Mouse (Mus musculus): ENCODE data around the gene Cask. TPM values are rescaled to one million over a fixed set of nuclear protein-coding genes. Genes with fewer than 3 reads are reported as not detected.
"Not testable (repeated sequence)": the region's sequence is repeated elsewhere in the genome, so short reads cannot be mapped to it uniquely, and the experiment has no call there.

The Cask gene
- polyA plus RNA-seq, 1 experiment from 2014 or later: 16.5 TPM

DNA sequence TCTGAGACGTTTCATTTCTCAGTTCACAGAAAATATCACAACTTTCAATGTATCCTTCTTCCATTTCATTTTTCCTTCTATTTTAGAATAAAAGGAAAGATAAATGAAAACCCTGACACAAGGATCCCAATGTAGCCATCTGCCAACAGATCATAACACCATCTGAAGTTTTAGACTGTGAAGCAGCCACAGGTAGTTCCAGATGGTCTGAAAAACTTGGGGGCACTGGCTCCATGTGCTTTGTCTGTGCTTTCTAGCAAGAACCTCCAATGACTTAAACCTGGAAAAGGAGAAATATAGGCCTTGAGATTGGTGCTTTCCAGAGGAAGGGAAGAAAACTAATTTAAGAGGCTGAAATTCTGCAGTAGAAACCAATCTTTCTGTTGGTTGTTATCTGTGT lies 28.4 kb downstream of the Cask start:
- no peak overlapping the region for H3K27ac ChIP-seq
- no peak overlapping the region for H3K4me2 ChIP-seq
- H3K9me3 ChIP-seq: no peaks in the 10 kb centered on the region
- no peak overlapping the region for H3K9ac ChIP-seq
- H3K27me3 ChIP-seq: no peaks in the 10 kb centered on the region
- no peak for ATAC-seq (ENCODE audit: insufficient number of reproducible peaks, insufficient read depth, low FRiP score, low TSS enrichment, low read depth)
- H3K4me1 ChIP-seq: no peaks in the 10 kb centered on the region
- H3K36me3 ChIP-seq: no peaks in the 10 kb centered on the region
- no peak overlapping the region for H3K4me3 ChIP-seq
- WGBS: 73% methylated on average over 1 of the region's 1 CpGs

DNA sequence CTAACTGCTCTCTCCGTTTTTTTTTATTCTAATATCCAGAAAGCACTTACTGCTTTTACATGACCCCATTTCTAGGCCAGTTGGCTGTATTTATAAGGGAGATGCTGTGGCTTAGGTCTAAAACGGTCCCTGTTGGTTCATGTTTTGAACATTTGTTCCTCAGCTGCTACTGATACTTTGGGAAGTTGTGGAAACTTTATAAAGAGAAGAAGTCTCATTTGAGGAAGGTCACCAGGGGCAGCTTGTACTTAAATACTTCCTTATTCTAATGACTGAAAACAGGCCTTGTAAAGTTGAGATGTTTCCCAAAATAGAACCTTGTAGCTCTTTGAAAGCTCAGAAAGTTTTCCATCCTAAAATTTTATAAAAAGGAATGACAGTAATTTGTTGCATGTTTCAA lies 52.4 kb downstream of the Cask start:
- Histone ChIP-seq H3K4me1 (no peaks in the 10 kb centered on the region), H3K9ac (no peak overlapping the region), H3K36me3 (no peaks in the 10 kb centered on the region), H3K27ac (no peak overlapping the region), H3K9me3 (no peaks in the 10 kb centered on the region), H3K4me3 (no peak overlapping the region), H3K27me3 (no peaks in the 10 kb centered on the region), H3K4me2 (no peak overlapping the region)
- no peak for ATAC-seq (ENCODE audit: insufficient number of reproducible peaks, insufficient read depth, low FRiP score, low TSS enrichment, low read depth)
- 51% methylated on average over 2 of the region's 2 CpGs for WGBS

- no peak for ATAC-seq (ENCODE audit: insufficient number of reproducible peaks, insufficient read depth, low FRiP score, low TSS enrichment, low read depth)
- H3K27me3 ChIP-seq: no peaks in the 10 kb centered on the region
These were observed 85.5 kb downstream of the Cask start for GRCm38 (mm10) chrX:13765672-13766071.

GRCm38 (mm10) chrX:13765024-13765423 lies 86.1 kb downstream of the Cask start:
- Histone ChIP-seq H3K36me3 (no peaks in the 10 kb centered on the region), H3K27me3 (no peaks in the 10 kb centered on the region), H3K4me3 (no peak overlapping the region), H3K27ac (no peak overlapping the region), H3K4me1 (no peaks in the 10 kb centered on the region), H3K4me2 (no peak overlapping the region), H3K9ac (no peak overlapping the region), H3K9me3 (no peaks in the 10 kb centered on the region)
- 79% methylated on average over 1 of the region's 1 CpGs for WGBS
- ATAC-seq (ENCODE audit: insufficient number of reproducible peaks, insufficient read depth, low FRiP score, low TSS enrichment, low read depth): no peak

More at GRCm38 (mm10) chrX:13765672-13766071, 85.5 kb downstream of the Cask start:
- H3K9me3 ChIP-seq: no peaks in the 10 kb centered on the region
- no peak overlapping the region for H3K4me2 ChIP-seq
- no peaks in the 10 kb centered on the region for H3K36me3 ChIP-seq
- 96% methylated on average over 1 of the region's 1 CpGs for WGBS
- no peak overlapping the region for H3K9ac ChIP-seq
- H3K27ac ChIP-seq: no peak overlapping the region
- H3K4me1 ChIP-seq: no peaks in the 10 kb centered on the region
- H3K4me3 ChIP-seq: no peak overlapping the region

DNA sequence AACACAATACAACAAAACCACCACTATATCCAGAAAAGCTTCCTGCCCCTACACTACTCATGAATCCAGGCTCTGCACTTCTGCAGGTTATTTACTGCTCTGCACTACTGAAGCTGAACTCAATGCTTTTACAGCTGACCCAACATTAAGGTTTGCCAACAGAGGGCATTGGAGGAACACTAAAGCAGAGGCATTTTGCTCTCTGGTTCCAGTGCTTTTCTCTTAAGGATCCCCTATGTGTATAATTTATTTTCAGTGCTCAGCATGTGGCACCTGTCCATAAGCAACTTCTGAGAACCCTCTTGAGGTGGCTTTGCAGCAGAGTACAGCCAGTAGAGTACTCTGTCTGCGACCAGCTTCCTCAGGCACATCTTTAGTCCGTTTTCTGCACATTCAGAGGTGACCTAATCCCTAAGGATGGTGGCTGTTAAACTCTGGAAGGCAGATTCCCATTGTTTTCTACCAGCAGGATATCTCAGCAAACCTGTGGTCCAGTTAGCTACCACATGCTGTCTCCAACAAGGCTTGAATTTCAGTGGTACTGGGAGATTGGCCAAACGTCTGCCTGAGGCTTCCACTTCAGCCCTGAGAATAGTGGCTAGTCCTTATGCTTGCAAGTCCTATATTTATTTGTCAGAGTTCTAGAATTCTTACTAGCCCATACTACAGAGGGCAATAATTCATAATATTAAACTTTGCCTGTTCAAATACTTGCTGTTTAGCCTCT lies 93.7 kb downstream of the Cask start:
- H3K9ac ChIP-seq: no peak overlapping the region

DNA sequence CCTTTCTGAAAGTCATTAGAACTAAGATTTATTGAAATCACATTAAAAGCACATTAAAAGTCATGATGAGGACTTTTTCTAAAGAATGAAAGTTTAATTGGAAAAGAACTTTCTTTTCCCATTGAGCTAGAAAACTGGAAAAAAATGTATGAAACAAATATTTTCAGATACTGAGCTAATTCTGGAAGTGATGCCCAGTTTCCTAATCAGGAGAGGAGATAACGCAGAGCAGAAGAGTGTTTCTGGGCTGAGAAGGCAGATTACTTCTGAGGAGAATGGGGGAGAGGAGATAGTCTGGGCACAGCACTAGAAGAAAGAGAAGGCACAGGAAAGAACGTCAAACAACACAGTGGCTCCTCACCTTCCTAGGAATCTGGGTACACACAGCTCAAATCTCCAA lies 110.1 kb downstream of the Cask start:
- Histone ChIP-seq H3K4me3 (no peak overlapping the region), H3K4me2 (no peak overlapping the region), H3K9me3 (0 out of 2 replicates have a peak, but pooled peaks cover 5% of the 10 kb centered on the region), H3K36me3 (no peaks in the 10 kb centered on the region), H3K9ac (no peak overlapping the region), H3K27ac (no peak overlapping the region), H3K27me3 (no peaks in the 10 kb centered on the region), H3K4me1 (no peaks in the 10 kb centered on the region)
- 61% methylated on average over 2 of the region's 2 CpGs for WGBS
- no peak for ATAC-seq (ENCODE audit: insufficient number of reproducible peaks, insufficient read depth, low FRiP score, low TSS enrichment, low read depth)

More for the DNA sequence above, 93.7 kb downstream of the Cask start:
- no peaks in the 10 kb centered on the region for H3K9me3 ChIP-seq
- H3K4me3 ChIP-seq: no peak overlapping the region
- no peaks in the 10 kb centered on the region for H3K36me3 ChIP-seq
- no peak for ATAC-seq (ENCODE audit: insufficient number of reproducible peaks, insufficient read depth, low FRiP score, low TSS enrichment, low read depth)
- no peaks in the 10 kb centered on the region for H3K4me1 ChIP-seq
- H3K27ac ChIP-seq: no peak overlapping the region
- H3K4me2 ChIP-seq: no peak overlapping the region
- H3K27me3 ChIP-seq: no peaks in the 10 kb centered on the region
- WGBS: 24% methylated on average over 3 of the region's 3 CpGs

GRCm38 (mm10) chrX:13730785-13731184 lies 120.4 kb downstream of the Cask start:
- not testable (repeated sequence) for ATAC-seq (ENCODE audit: insufficient number of reproducible peaks, insufficient read depth, low FRiP score, low TSS enrichment, low read depth); H3K27ac ChIP-seq; H3K27me3 ChIP-seq; H3K9ac ChIP-seq; H3K4me2 ChIP-seq; H3K9me3 ChIP-seq; H3K4me1 ChIP-seq; H3K4me3 ChIP-seq; H3K36me3 ChIP-seq

- 71% methylated on average over 1 of the region's 1 CpGs for WGBS
- H3K9me3 ChIP-seq: no peaks in the 10 kb centered on the region
- H3K27ac ChIP-seq: no peak overlapping the region
- no peak overlapping the region for H3K4me3 ChIP-seq
- H3K27me3 ChIP-seq: no peaks in the 10 kb centered on the region
- H3K4me2 ChIP-seq: no peak overlapping the region
- no peak overlapping the region for H3K9ac ChIP-seq
- H3K4me1 ChIP-seq: no peaks in the 10 kb centered on the region
- no peak for ATAC-seq (ENCODE audit: insufficient number of reproducible peaks, insufficient read depth, low FRiP score, low TSS enrichment, low read depth)
- H3K36me3 ChIP-seq: no peaks in the 10 kb centered on the region
These were observed 121.2 kb downstream of the Cask start for GRCm38 (mm10) chrX:13729835-13730480.

DNA sequence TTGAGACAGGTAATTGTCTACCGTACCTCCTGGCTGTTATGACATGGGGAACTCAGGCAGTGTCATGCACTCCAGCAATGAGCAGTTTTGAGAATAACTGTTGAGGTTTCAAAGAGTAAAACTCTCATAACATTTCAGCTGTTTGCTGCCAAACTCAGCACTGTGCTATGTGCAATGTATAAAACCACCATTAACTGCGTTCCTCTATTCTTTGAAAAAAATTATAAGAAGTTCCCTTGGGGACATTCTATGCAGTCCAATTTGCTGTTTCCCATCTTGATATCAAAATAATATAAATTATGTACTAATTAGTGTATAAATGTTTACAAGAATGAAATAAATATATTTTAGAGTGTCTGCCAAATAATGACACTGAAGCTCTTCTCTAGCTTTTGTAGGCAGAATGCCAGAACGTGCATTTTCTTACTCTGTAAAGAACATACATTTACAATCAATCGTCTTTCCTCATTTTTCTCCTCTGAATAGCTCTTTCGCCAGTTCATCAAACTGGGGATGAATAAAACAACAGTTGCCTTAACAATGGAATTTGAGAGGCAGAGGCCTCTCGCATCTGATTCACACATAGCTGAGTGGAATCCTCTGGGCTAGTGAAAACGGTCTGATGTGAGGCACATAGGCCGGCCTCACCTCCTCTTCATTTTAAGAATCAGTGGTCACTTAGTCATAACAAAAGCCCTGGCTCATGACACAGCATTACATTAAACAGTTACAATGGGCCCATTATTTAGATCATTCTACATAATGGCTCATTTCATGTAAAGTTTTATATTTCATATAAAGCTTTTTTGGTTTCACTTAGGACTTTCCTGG lies 125.4 kb downstream of the Cask start:
- H3K27ac ChIP-seq: no peak overlapping the region
- H3K36me3 ChIP-seq: no peaks in the 10 kb centered on the region
- H3K27me3 ChIP-seq: no peaks in the 10 kb centered on the region
- 80% methylated on average over 8 of the region's 8 CpGs for WGBS
- H3K9ac ChIP-seq: no peak overlapping the region
- no peak overlapping the region for H3K4me3 ChIP-seq
- H3K4me2 ChIP-seq: no peak overlapping the region
- no peaks in the 10 kb centered on the region for H3K4me1 ChIP-seq
- no peak for ATAC-seq (ENCODE audit: insufficient number of reproducible peaks, insufficient read depth, low FRiP score, low TSS enrichment, low read depth)
- no peaks in the 10 kb centered on the region for H3K9me3 ChIP-seq

- no peak for ATAC-seq (ENCODE audit: insufficient number of reproducible peaks, insufficient read depth, low FRiP score, low TSS enrichment, low read depth)
- H3K27ac ChIP-seq: no peak overlapping the region
- WGBS: 76% methylated on average over 7 of the region's 7 CpGs
- H3K4me1 ChIP-seq: no peaks in the 10 kb centered on the region
- no peak overlapping the region for H3K9ac ChIP-seq
- H3K9me3 ChIP-seq: no peaks in the 10 kb centered on the region
- peaks cover 2% of the 10 kb centered on the region; the same call in 1 of the 2 replicates for H3K27me3 ChIP-seq
- H3K36me3 ChIP-seq: no peaks in the 10 kb centered on the region
- H3K4me2 ChIP-seq: no peak overlapping the region
- H3K4me3 ChIP-seq: no peak overlapping the region
These were observed 130.8 kb downstream of the Cask start for GRCm38 (mm10) chrX:13720296-13720829.

DNA sequence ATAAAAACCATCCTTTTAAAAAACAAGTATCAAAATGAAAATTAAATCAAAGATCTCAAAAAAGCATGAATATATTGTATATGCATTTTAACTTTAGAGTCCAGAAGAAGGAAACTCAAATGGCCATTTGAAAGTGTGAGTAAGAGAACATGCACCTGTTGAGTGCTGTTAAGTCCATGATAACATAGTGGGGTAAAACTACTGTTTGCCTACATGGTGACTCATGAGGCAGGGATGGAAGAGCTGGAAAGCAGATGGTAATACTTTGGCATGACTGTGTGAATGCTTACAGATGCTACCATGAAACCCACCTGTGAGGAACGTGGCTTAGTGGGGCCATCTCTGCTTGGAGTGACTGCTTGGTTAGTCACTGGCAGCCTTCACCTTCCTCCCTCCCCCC lies 132.9 kb downstream of the Cask start:
- H3K27me3 ChIP-seq: peaks cover 2% of the 10 kb centered on the region; the same call in 1 of the 2 replicates
- no peak for ATAC-seq (ENCODE audit: insufficient number of reproducible peaks, insufficient read depth, low FRiP score, low TSS enrichment, low read depth)
- 50% methylated on average over 1 of the region's 1 CpGs for WGBS
- no peak overlapping the region for H3K27ac ChIP-seq
- H3K9ac ChIP-seq: no peak overlapping the region
- H3K4me1 ChIP-seq: no peaks in the 10 kb centered on the region
- no peak overlapping the region for H3K4me3 ChIP-seq
- peaks cover 4% of the 10 kb centered on the region for H3K36me3 ChIP-seq
- no peaks in the 10 kb centered on the region for H3K9me3 ChIP-seq
- no peak overlapping the region for H3K4me2 ChIP-seq

Data from embryonic facial prominence, embryonic 13.5 days (tissue).